Mouse (Mus musculus) heart, embryonic 10.5 days (tissue): ENCODE data around the gene Cth. TPM values are rescaled to one million over a fixed set of nuclear protein-coding genes. Genes with fewer than 3 reads are reported as not detected.

Experiments used
- DNase-seq: peaks from one replicate; pipeline ENCODE4 v3.0.0-alpha.2; 2017; ENCODE audit warnings: low spot score
- H3K27ac ChIP-seq: fragments of 300-500 bp; sonication (generic); 2 replicates; pipeline ENCODE4 v1.5.1; 2016; ENCODE audit warnings: mild to moderate bottlenecking
- H3K27me3 ChIP-seq: fragments of 300-500 bp; sonication (generic); 2 replicates; pipeline ENCODE4 v1.6.1; 2016; ENCODE audit warnings: mild to moderate bottlenecking; ENCODE audit not compliant: poor library complexity, insufficient read depth, severe bottlenecking
- H3K36me3 ChIP-seq: fragments of 300-500 bp; sonication (generic); 2 replicates; pipeline ENCODE4 v1.6.1; 2016; ENCODE audit warnings: mild to moderate bottlenecking, moderate library complexity
- H3K4me1 ChIP-seq: fragments of 300-500 bp; sonication (generic); 2 replicates; pipeline ENCODE4 v1.6.1; 2016; ENCODE audit warnings: mild to moderate bottlenecking
- H3K4me3 ChIP-seq: fragments of 300-500 bp; sonication (generic); 2 replicates; pipeline ENCODE4 v1.5.1; 2016; ENCODE audit warnings: mild to moderate bottlenecking, moderate library complexity
- H3K9me3 ChIP-seq: fragments of 300-500 bp; sonication (generic); 2 replicates; pipeline ENCODE4 v1.6.1; 2016; ENCODE audit warnings: mild to moderate bottlenecking, moderate library complexity
- WGBS: fragments of 180-500 bp; shearing (Covaris S2); methylation state at CpG from one replicate; pipeline ENCODE4 v1.1.7; 2016; 5-methylcytosine and 5-hydroxymethylcytosine counted together
- polyA plus RNA-seq: library from polyadenylated mRNA; unstranded; fragments of >200 nt; fragmentation: Nextera tagmentation; extraction: Ambion mirVana; gene quantifications from 2 replicates; pipeline ENCODE4 v1.2.1, GENCODE M21; 2016

Gene Cth
- polyA plus RNA-seq, 1 experiment from 2014 or later = 15.0 TPM

DNA sequence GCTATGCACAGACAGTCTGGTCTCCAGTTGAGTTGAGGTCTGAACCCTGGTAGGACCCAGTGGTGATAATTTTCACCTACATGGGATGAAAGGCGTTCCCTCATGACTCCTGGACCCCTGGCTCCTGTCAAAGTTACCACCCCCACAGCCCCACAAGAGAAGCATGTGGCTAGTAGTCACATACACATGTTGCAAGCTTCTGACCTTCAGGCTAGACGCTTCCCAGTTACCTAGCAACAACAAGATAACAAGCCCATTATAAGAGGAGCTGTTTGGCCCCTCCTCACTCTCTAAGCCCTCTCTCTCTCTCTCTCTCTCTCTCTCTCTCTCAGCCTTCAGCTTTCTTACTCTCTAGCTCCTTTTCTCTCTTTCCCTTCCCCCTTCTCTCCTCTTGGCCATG is 76.4 kb downstream of the Cth start:
- no peaks in the 10 kb centered on the region for H3K36me3 ChIP-seq
- 7% methylated on average over 2 of the region's 2 CpGs for WGBS
- H3K9me3 ChIP-seq = no peaks in the 10 kb centered on the region
- peak; percentile 79 for DNase-seq
- no peaks in the 10 kb centered on the region for H3K27me3 ChIP-seq
- no peak overlapping the region for H3K4me3 ChIP-seq
- peak overlapping the region; percentile 83 for H3K27ac ChIP-seq
- H3K4me1 ChIP-seq = peaks cover 15% of the 10 kb centered on the region; the same call in 1 of the 2 replicates

DNA sequence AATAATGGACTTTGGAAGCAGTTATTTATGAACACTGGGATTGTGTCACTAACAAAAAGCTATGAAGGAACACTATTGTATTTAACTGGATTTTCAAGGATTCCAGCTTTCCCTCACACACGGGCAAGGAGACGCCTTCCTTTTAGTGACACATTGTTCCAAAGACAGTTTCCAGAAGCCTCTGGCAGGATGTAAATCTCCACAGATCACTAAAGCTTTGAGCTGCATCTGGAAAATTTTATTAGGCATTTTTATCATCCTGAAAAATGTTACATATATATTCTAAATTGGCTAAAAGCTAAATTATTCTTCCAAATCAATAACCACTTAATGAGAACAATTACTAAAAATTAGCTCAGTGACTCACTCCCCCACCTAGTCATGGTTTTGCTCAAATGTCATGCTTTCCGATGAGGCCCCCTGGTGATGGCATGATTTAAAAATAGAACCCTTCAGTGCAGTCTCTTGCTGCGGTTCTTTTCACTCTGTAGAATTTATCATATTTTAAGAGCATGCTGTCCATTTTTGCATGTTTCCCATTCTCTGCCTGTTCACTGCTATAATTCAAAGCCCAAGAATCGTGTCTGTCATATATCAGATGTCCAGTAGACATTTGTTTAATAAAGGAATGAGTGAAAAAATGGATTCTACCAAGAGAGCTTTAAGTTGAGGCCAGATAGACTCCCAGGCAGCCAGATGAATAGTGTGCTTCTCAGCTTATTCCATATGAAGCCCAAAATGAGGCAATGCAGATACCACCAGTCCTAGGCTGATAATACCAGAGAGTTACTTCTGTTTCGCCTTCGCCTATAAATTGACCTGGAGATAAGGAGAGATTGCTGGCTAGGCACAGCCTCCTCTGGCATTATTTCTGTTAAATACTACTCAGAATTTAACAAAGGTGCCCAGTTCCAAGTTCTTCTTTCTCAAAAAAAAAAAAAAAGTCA is 77.3 kb downstream of the Cth start:
- H3K36me3 ChIP-seq = no peaks in the 10 kb centered on the region
- no peaks in the 10 kb centered on the region for H3K9me3 ChIP-seq
- peaks cover 15% of the 10 kb centered on the region; the same call in 1 of the 2 replicates for H3K4me1 ChIP-seq
- H3K27me3 ChIP-seq = no peaks in the 10 kb centered on the region
- H3K27ac ChIP-seq = peak overlapping the region; percentile 83
- H3K4me3 ChIP-seq = no peak overlapping the region
- 25% methylated on average over 7 of the region's 7 CpGs for WGBS
- DNase-seq = no peak

Other genes with a start within 250 kb of the Cth start
- 23.9 and 29.8 TPM in 2 replicates for gene Ankrd13c, start 22.2 kb upstream of the Cth start, polyA plus RNA-seq
- 182 and 222 TPM in 2 replicates for gene Srsf11, start 111.6 kb upstream of the Cth start, polyA plus RNA-seq
- gene Lrrc40, start 111.6 kb upstream of the Cth start, polyA plus RNA-seq = 61.3 and 61.9 TPM in 2 replicates